Mouse (Mus musculus): ENCODE data around the gene Ccdc186.

Gene Ccdc186

DNA sequence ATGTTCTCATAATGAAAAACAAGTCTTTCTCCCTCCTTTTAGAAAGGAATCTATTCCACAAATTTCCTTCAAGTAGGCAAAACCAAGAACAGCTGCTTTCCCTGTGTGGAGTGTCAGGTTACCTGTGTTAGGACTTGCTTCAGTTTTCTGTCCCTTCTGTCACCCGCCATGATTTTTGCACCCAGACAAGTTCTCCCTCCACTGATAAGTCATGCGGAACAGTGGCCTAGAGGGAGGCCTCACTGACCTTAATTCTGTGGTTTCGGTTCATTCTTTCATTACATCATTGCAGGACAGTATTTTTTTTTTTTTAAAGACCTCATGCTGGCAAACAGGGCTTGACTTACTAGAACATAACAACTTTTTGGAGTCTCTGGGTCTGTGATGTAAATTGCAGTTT, 72.6 kb downstream of the Ccdc186 start:
- DNase-seq = no peak

DNA sequence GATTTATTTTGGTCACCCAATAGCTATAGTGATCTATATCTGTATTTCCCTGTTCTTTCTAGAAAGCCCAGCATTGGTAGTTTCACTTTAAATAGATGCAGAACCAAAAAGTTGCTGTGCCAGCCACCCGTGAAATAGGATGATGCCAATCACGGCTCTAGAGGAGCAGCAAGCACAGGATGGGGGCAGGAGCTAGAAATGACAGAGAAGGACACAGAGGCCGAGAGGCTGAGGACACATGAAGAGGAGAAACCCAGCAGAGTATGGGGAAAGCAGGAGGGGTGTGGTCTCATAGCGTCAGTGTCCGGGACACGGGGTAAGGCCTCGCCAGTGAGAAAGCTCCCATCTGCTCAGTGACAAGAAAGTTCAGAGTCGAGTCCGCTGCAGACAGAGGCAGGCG, 74.1 kb downstream of the Ccdc186 start:
- DNase-seq = no peak

DNA sequence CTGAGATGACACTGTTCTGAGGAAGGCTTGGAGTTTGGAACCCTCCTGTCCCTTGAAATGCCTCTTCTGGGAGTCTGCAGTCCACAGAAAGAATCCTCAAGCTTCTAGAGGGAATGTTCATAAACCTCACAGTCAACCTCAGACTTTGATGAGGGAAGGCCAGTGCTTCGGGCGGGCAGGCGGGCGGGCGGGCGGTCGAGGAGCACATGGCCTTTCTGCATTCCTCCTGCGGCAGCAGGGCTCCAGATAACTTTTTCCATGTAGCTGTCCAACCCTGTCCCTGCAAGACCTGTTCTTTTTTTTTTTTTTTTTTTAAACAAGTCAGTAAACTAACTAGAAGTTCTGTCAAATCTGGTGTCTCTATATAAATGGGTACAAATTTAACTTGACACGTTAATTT, 75.4 kb downstream of the Ccdc186 start:
- no peak for DNase-seq

DNA sequence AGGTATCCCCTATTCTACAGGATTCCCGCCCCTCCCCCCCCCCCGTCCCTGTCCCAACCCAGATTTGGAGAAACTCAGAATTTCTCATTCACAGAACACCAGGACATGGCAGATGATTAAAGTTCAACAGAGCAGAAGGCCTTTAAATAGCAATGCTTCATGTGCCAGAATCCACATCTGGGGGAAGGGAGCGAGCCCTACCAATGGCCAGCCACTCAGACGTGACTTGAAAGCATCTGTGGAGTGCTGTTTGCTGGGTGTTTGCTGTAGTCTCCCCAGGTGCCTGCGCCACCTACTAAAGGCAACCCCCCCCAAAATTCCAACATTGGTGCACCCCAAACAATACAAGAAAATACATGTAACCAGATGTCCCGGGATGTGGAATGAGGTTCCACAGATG, 76.5 kb downstream of the Ccdc186 start:
- DNase-seq = no peak

DNA sequence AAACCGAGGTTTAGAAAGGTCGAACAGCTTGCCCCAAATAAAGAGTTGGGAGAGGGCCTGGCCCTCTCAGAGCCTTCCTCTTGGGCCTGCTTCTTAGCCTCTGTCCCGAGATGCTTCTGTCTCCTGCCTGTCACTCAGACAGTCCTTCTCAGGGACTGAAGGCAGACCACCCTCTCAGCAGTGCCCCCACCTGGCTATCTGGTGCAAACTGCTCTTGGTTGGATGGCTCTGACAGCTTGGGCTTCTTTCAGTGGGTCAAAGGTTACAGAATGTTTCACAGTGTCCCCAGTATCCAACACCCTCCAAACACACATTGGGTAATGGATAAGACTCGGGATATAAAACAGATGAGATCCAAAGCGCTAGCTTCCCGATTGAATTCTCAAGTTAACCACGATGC, 76.9 kb downstream of the Ccdc186 start:
- DNase-seq = no peak

Data from cerebellum, adult 9-10 months (tissue).